Mouse (Mus musculus): ENCODE results near the gene Nfib.

DNA sequence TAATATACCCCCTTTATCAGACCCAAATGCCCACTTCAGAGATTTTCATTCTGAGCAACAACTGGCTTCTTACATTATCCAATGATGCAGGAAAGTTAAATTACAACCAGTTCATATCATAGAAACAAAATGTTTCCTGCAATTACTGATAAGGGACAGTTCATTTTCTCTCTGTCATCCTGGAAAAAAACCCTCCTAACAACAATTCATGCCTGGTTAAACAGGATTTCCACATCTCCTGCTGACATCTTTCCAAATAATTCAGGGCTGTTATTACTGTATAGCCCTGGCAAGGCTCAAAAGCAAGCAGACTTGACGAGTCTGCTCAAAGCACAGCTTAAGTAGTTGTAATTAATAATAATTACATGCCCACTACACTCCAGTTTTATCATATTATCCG is 86.5 kb downstream of the Nfib start:
- no peak for TF ChIP-seq POLR2A (IDR thresholded peaks at IDR 0.05; ENCODE audit: borderline replicate concordance, control insufficient read depth, low read depth, low read length)
- no peak for TF ChIP-seq CTCF (IDR thresholded peaks at IDR 0.05; ENCODE audit: control insufficient read depth, insufficient read depth, low read length)

All from bone marrow, adult 2 months (tissue).